Mouse (Mus musculus) hindbrain, embryonic 14.5 days (tissue): Measurements from ENCODE around the gene Agtrap. TPM values are rescaled to one million over a fixed set of nuclear protein-coding genes. Genes with fewer than 3 reads are reported as not detected.
A peak's percentile ranks its signal among the peaks of the same experiment; 100 is the strongest.
"Not testable (repeated sequence)": the region's sequence is repeated elsewhere in the genome, so short reads cannot be mapped to it uniquely, and the experiment has no call there.

Source experiments
- ATAC-seq: fragments of 200-750 bp; cut with Nextera tagmentation; 2 replicates; pipeline ENCODE4 v1.8.0; 2017; ENCODE audit warnings: moderate number of reproducible peaks, mild to moderate bottlenecking, moderate TSS enrichment, moderate library complexity; ENCODE audit not compliant: low FRiP score
- DNase-seq: peaks from one replicate; pipeline ENCODE4 v3.0.0-alpha.2; 2015; ENCODE audit warnings: low spot score
- H3K27ac ChIP-seq: fragments of 300-500 bp; sonication (generic); 2 replicates; pipeline ENCODE4 v1.5.1; 2014; ENCODE audit warnings: mild to moderate bottlenecking, moderate library complexity
- H3K27me3 ChIP-seq: fragments of 300-500 bp; sonication (generic); 2 replicates; pipeline ENCODE4 v1.6.1; 2014; ENCODE audit warnings: mild to moderate bottlenecking, low read length, mixed read lengths; ENCODE audit not compliant: control insufficient read depth, insufficient read depth
- H3K36me3 ChIP-seq: fragments of 300-500 bp; sonication (generic); replicated peaks from 2 replicates; pipeline ENCODE4 v1.6.1; 2014; ENCODE audit not compliant: control insufficient read depth, insufficient read depth
- H3K4me1 ChIP-seq: fragments of 300-500 bp; sonication (generic); replicated peaks from 2 replicates; pipeline ENCODE4 v1.6.1; 2014; ENCODE audit warnings: antibody characterized with exemption, low read length, mixed read lengths; ENCODE audit not compliant: control insufficient read depth, insufficient read depth
- H3K4me2 ChIP-seq: fragments of 300-500 bp; sonication (generic); replicated peaks from 2 replicates; pipeline ENCODE4 v1.6.1; 2014; ENCODE audit warnings: mild to moderate bottlenecking, moderate library complexity
- H3K4me3 ChIP-seq: fragments of 300-500 bp; sonication (generic); replicated peaks from 2 replicates; pipeline ENCODE4 v1.5.1; 2014; ENCODE audit warnings: mild to moderate bottlenecking, low read length
- H3K9ac ChIP-seq: fragments of 300-500 bp; sonication (generic); 2 replicates; pipeline ENCODE4 v1.6.1; 2014
- H3K9me3 ChIP-seq: fragments of 300-500 bp; sonication (generic); 2 replicates; pipeline ENCODE4 v1.6.1; 2016; ENCODE audit warnings: low read length; ENCODE audit not compliant: control insufficient read depth
- WGBS: fragments of 180-500 bp; shearing (Covaris S2); extraction: QIAGEN DNeasy Blood & Tissue Kit; methylation state at CpG from one replicate; pipeline ENCODE4 v1.1.7; 2014; 5-methylcytosine and 5-hydroxymethylcytosine counted together
- polyA plus RNA-seq: library from polyadenylated mRNA; unstranded; fragments of >200 nt; fragmentation: Nextera tagmentation; extraction: Ambion mirVana; gene quantifications from 2 replicates; pipeline ENCODE4 v1.2.1, GENCODE M21; 2014

Agtrap gene
- polyA plus RNA-seq, 1 experiment from 2014 or later, result 6.6 TPM

DNA sequence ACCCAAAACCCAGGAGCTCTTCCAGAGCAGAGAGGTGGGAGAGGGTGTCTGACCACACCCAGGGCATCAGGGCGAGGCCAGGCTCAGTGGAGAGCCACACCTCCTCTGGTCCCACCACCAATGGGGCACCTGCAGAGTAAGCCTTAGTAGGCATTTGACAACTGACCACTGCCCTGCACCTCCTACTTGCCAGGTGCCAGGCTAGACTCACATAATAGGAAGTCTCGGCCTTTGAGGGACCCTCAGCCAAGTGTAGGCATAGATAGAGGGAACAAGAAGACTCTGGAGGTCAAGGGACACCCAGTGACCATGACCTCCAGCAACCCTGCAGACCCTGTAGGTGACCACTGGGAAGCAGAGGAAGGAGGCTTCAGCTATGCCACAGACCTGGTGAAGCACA, 43.7 kb downstream of the Agtrap start:
- ATAC-seq, result no peak
- no peaks in the 10 kb centered on the region for H3K9me3 ChIP-seq

DNA sequence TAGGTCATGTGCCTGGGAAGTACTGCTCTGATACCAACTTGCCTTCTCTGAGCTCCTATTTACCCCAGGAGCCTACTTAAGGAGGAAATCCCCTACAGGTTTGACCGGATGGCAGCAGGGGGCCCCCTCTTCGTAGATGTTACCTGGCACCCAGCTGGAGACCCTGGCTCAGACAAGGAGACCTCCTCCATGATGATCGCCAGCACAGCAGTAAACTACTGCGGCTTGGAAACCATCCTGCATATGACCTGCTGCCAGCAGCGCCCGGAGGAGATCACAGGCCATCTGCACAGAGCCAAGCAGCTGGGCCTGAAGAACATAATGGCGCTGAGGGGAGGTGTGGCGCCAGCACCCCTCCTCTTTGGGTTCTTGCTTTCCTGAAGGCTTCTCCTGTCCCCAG, 44.5 kb downstream of the Agtrap start:
- Histone ChIP-seq H3K4me1 (peaks cover 41% of the 10 kb centered on the region), H3K36me3 (peaks cover 41% of the 10 kb centered on the region), H3K4me2 (peak overlapping the region; percentile 85; the same call in 1 of the 2 replicates)
- H3K9me3 ChIP-seq, H3K9ac ChIP-seq, H3K4me3 ChIP-seq, H3K27me3 ChIP-seq, DNase-seq, H3K27ac ChIP-seq, ATAC-seq: not testable (repeated sequence)
- 78% methylated on average over 7 of the region's 8 CpGs for WGBS

More for the DNA sequence above, 43.7 kb downstream of the Agtrap start:
- H3K36me3 ChIP-seq, result peaks cover 49% of the 10 kb centered on the region
- H3K4me3 ChIP-seq, result no peak overlapping the region
- peaks cover 41% of the 10 kb centered on the region for H3K4me1 ChIP-seq
- no peak for DNase-seq
- no peak overlapping the region for H3K4me2 ChIP-seq
- H3K27ac ChIP-seq, result no peak overlapping the region
- no peak overlapping the region for H3K9ac ChIP-seq
- H3K27me3 ChIP-seq, result no peaks in the 10 kb centered on the region
- WGBS, result 98% methylated on average over 2 of the region's 2 CpGs

DNA sequence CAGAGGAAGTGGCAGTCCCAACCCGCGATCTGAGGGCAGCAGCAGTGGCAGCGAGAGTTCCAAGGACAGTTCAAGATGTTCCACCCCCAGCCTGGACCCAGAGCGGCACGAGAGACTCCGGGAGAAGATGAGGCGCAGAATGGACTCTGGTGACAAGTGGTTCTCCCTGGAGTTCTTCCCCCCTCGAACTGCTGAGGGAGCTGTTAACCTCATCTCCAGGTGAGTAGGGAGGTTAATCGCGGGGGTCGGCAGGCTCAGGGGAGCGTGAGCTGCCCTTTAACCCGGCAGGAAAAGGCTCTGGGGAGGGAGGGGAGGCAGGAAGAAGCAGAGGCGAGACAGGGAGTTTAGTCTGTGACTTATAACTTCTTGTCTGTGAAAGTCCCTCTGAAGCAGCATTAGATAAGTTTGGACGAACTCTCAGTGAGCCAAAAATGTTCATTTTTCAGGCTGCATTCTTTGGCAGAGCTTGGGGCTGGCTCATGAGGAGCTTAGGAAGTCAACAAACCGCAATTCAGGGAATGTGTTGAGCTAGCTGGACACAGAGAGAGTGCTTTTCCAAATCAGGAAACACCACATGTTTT, 46.1 kb downstream of the Agtrap start:
- H3K36me3 ChIP-seq, result peaks cover 37% of the 10 kb centered on the region
- ATAC-seq (no peak), DNase-seq (no peak)
- H3K4me3 ChIP-seq, result peak overlapping the region; percentile 83
- H3K27me3 ChIP-seq, result no peaks in the 10 kb centered on the region
- no peaks in the 10 kb centered on the region for H3K9me3 ChIP-seq
- WGBS, result 5% methylated on average over 16 of the region's 16 CpGs
- peaks cover 52% of the 10 kb centered on the region for H3K4me1 ChIP-seq
- peak overlapping the region; percentile 73 for H3K9ac ChIP-seq
- peak overlapping the region; percentile 83 for H3K27ac ChIP-seq
- H3K4me2 ChIP-seq, result peak overlapping the region; percentile 85

DNA sequence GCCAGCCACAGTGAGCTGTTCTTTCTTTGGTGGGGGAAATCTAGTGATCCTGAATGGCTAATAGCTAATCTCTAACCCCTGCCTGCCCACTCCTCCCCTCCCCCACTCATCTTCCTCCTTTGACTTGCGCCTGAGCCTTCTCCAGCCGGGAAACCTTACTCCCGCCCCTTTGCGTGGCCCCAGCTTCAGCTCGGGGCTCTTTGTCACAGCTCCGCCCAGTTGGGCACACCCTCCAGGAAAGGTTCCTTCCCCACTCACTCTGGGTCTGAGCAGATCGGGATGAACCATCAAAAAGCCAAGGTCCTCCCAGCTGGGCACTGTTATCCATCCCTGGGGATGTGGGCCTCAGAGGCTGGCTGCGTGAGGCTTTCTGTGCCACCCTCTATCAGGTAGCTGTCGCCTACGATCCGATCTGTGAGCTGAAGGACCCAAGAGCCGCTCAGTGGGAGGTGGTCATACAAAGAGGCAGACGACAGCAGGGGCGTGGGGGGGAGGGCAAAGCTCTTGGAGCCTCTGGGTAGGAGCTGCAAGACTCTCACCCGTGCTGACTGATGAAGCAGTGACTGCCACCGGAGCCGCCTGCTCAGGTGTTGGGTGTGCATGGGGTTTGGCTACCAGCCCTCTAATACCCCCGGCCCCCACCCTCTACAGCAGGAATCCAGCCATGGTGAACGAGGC, 46.8 kb downstream of the Agtrap start:
- ATAC-seq (no peak), DNase-seq (peak; percentile 54)
- Histone ChIP-seq H3K4me1 (peaks cover 52% of the 10 kb centered on the region), H3K27ac (peak overlapping the region; percentile 83), H3K27me3 (no peaks in the 10 kb centered on the region), H3K9ac (peak overlapping the region; percentile 73), H3K4me2 (peak overlapping the region; percentile 85), H3K4me3 (peak overlapping the region; percentile 83), H3K9me3 (no peaks in the 10 kb centered on the region), H3K36me3 (peaks cover 37% of the 10 kb centered on the region)
- WGBS, result under 1% methylated on average over 19 of the region's 19 CpGs

DNA sequence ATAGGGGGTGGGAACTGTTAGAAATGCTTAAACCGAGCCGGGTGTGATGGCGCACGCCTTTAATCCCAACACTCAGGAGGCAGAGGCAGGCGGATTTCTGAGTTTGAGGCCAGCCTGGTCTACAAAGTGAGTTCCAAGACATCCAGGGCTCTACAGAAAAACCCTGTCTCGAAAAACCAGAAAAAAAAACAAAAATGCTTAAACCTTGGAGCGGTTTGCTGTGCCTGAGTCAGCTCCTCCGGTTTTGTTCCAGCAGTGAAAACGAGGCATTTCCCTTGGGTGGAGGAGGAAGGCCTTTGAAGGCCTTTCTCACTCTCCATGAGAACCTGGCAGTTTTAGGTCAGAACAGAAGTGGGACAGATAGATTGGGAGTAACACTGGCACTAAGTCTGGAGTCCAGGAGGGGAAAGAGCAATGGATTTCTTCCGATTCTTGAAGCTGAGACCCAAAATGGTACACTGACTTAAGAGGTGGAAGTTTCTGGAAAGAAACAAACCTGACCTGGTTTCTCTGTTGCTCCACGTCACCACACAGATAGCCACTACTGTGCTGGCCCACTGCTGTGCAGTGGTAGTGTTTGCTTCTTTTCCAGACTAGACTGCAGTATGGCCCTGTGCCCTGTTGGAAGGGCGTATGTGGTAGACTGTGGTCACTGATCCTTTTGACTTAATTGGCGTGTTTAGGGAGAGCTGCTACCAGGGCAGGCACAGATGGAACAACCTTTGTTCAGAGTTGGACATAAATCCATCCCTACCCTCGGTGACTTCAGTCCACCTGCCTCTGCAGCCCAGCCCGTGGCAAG, 47.6 kb downstream of the Agtrap start:
- ATAC-seq (no peak), DNase-seq (no peak)
- WGBS, result 65% methylated on average over 15 of the region's 15 CpGs
- Histone ChIP-seq H3K9ac (peak overlapping the region; percentile 73), H3K36me3 (peaks cover 34% of the 10 kb centered on the region), H3K4me1 (peaks cover 52% of the 10 kb centered on the region), H3K27ac (peak overlapping the region; percentile 93), H3K9me3 (no peaks in the 10 kb centered on the region), H3K4me2 (peak overlapping the region; percentile 85), H3K4me3 (peak overlapping the region; percentile 83), H3K27me3 (no peaks in the 10 kb centered on the region)

DNA sequence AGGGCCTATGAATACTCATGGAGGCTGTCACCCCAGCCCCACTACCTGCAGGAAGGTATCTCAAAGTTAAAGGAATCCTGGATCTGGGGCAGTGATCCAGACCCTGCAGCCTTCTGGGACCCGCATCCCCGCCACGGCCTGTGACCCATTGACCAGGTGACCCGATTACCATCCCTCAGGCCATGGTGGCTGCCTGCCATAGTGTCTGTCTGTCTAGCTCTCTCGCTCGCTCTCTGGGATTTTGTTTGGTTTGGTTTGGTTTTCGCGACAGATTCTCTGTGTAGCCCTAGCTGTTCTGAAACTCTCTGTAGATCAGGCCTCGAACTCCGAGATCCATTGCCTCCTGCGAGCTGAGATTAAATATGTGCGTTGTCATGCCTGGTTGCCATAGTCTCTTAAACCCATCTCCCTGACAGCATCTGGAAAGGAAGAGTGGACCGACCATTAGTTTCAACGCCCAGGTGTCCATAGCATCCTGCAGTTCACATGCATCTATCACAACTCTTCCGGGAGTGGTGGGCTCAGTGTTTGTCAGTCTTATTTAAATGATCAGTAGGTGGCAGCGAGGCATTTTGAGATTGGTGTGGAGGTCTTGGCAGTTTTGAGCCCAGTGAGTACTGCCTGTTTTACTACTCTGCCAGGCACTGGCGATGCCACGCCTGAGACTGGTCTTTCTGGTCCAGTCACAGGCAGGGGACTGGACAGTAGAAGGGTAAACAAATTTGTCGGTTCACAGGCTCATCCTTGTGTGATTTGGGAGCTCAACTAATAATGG, 48.4 kb downstream of the Agtrap start:
- WGBS, result 20% methylated on average over 19 of the region's 19 CpGs
- Histone ChIP-seq H3K4me2 (peak overlapping the region; percentile 85), H3K9me3 (no peaks in the 10 kb centered on the region), H3K9ac (peak overlapping the region; percentile 74), H3K4me1 (peaks cover 52% of the 10 kb centered on the region), H3K36me3 (peaks cover 33% of the 10 kb centered on the region), H3K27ac (peak overlapping the region; percentile 93), H3K27me3 (no peaks in the 10 kb centered on the region), H3K4me3 (peak overlapping the region; percentile 83)
- DNase-seq, result no peak
- ATAC-seq, result no peak

DNA sequence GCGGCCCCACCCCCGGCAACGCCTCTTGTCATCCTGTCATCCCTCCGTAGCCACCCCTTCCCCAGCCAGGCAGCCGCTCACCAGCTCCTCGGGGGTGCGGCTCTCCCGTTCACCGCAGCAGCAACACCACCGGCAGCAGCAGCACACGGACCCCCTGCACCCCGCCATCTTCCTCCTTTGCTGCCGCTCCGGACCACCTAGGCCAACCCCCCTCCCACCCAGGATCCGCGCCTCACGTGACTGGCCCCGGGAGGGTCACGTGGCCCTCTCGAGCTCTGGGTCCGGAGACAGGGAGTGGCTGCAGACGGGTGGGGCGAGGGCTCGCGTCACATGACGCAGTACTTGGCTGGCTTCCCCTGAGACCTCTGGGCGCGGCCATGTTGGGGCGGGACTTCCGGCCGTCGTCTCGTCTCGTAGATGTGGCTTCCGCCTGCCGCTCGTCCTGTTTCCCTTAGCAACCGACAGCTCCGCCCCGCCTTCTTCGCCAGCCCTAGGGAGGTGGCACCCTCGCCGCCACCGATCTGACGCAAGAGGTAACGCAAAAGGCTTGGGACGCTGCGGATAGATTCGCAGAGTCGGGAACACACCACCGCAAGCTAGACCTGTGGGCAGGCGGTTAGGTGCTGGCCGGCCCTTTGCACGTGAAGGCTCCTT, 49.1 kb downstream of the Agtrap start, which contains the start of the genes Clcn6 and Mthfr:
Gene Clcn6, minus strand, starts transcription at position 222 of the 654 bp plus-strand sequence.
Gene Mthfr, plus strand, starts transcription at position 478 of the 654 bp plus-strand sequence.
- H3K9me3 ChIP-seq, result no peaks in the 10 kb centered on the region
- peak within 1 kb of the TSS; percentile 93 for H3K27ac ChIP-seq
- H3K27me3 ChIP-seq, result no peaks in the 10 kb centered on the region
- ATAC-seq (peak; percentile 94), DNase-seq (peak; percentile 99)
- under 1% methylated on average over 51 of the region's 54 CpGs for WGBS
- H3K4me1 ChIP-seq, result peaks cover 52% of the 10 kb centered on the region
- H3K9ac ChIP-seq, result peak within 1 kb of the TSS; percentile 74
- peak within 1 kb of the TSS; percentile 85 for H3K4me2 ChIP-seq
- peak within 1 kb of the TSS; percentile 83 for H3K4me3 ChIP-seq
- peaks cover 28% of the 10 kb centered on the region for H3K36me3 ChIP-seq

DNA sequence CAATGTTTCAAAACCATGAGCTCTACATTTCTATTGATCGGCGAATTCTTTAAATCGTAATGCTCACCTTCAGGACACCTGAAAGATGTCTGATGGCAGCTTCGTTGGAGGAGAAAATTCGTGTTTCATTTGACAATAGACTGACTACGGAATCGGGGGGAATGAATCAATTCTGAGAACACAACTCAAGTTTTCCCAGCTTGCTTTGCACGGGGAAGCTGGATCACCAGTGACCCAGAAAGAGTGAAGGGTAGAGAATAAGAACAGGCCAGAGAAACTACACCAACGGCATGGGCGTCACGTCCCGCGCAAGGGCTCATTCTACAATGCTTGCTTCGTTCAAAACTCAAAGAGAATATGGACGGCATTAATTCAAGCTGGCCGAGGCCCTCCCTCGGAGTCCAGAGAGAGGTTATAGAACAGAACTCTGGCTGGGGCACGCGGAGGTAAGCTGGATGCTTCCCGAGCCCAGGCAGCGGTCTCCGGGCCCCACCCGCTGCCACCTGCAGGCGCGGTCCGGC, 49.7 kb downstream of the Agtrap start:
- Histone ChIP-seq H3K9ac (peak overlapping the region; percentile 74), H3K27me3 (no peaks in the 10 kb centered on the region), H3K4me3 (peak overlapping the region; percentile 83), H3K36me3 (peaks cover 33% of the 10 kb centered on the region), H3K27ac (peak overlapping the region; percentile 93), H3K4me1 (peaks cover 50% of the 10 kb centered on the region), H3K4me2 (peak overlapping the region; percentile 72), H3K9me3 (no peaks in the 10 kb centered on the region)
- 6% methylated on average over 26 of the region's 26 CpGs for WGBS
- DNase-seq, result peak; percentile 31
- ATAC-seq, result no peak
